Mouse (Mus musculus): ENCODE results near the gene Arhgap27. TPM values are rescaled to one million over a fixed set of nuclear protein-coding genes. Genes with fewer than 3 reads are reported as not detected.
A peak's percentile ranks its signal among the peaks of the same experiment; 100 is the strongest.

The Arhgap27 gene
- total and polyA plus RNA-seq, 3 experiments, result 11.8 to 30.9 (median 26.1) TPM

DNA sequence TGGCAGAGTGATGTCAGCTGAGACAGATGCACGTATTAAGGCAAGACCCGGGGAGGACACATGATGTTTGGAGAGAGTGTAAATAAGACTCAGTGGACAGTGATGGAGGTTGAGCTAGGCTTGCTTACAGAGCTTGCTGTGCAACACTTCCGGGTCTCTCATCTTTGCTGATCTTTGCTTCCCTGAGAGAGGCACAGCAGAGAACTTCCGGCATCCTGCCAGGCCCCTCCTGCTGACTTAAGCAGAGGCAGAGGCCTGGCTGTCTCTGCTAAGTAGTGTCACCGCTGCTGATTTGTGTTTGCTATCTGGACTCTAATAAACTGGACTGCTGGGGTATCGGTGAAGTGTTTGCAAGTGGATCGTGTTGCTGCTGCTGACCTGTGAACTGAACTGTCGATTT, 55.6 kb downstream of the Arhgap27 start:
- in situ Hi-C loops (cut with MboI; ENCODE audit: low pct_ligation_motif_present, low pct_unique_long_range_greater_than_20kb, low sequenced_read_pairs) (no loop called here), dilution Hi-C loops (cut with MboI; ENCODE audit: extremely low pct_ligation_motif_present, extremely low pct_unique_long_range_greater_than_20kb, low sequenced_read_pairs) (no loop called here)
- H3K4me2 ChIP-seq (ENCODE audit: insufficient read depth, low read depth, poor library complexity, severe bottlenecking), result no peak overlapping the region
- H3K4me3 ChIP-seq (replicated peaks in 1 of 3; ENCODE audit: low read depth in 2 of 3, low read length in 2 of 3, poor library complexity in 1 of 3), result no peak overlapping the region
- H3K9ac ChIP-seq (ENCODE audit: insufficient read depth, low read depth), result no peak overlapping the region
- DNase-seq (ENCODE audit: extremely low read depth), result no peak
- no peak overlapping the region for H3K27ac ChIP-seq (ENCODE audit: insufficient read depth, low read depth)
- TF ChIP-seq ELF1 (IDR thresholded peaks at IDR 0.05; ENCODE audit: low read depth, low read length) (peak; percentile 52), UBTF (IDR thresholded peaks at IDR 0.05; ENCODE audit: low read depth, low read length) (no peak)
- no peaks in the 10 kb centered on the region for H3K27me3 ChIP-seq (replicated peaks)
- H3K79me2 ChIP-seq (replicated peaks; ENCODE audit: control insufficient read depth, extremely low read depth, insufficient read depth, poor library complexity, severe bottlenecking), result no peaks in the 10 kb centered on the region
- no peaks in the 10 kb centered on the region for H3K9me3 ChIP-seq (replicated peaks; ENCODE audit: low read length)
- H3K4me1 ChIP-seq (ENCODE audit: control insufficient read depth in 1 of 2, insufficient read depth in 2 of 2), result peaks cover 16 to 50% of the 10 kb centered on the region in 2 experiments
- no peaks in the 10 kb centered on the region for H3K36me3 ChIP-seq (replicated peaks in 1 of 2; ENCODE audit: control insufficient read depth in 1 of 2, insufficient read depth in 1 of 2, low read length in 1 of 2)

GRCm38 (mm10) chr11:103304525-103304924, 59.0 kb downstream of the Arhgap27 start:
- H3K4me1 ChIP-seq (ENCODE audit: control insufficient read depth in 1 of 2, insufficient read depth in 2 of 2), result peaks cover 6 to 39% of the 10 kb centered on the region in 2 experiments; a peak in 3 of 4 replicates
- no peak overlapping the region for H3K4me3 ChIP-seq (replicated peaks in 1 of 3; ENCODE audit: low read depth in 2 of 3, low read length in 2 of 3, poor library complexity in 1 of 3)
- no peak overlapping the region for H3K27ac ChIP-seq (ENCODE audit: insufficient read depth, low read depth)
- no peaks in the 10 kb centered on the region for H3K27me3 ChIP-seq (replicated peaks)
- in situ Hi-C loops (cut with MboI; ENCODE audit: low pct_ligation_motif_present, low pct_unique_long_range_greater_than_20kb, low sequenced_read_pairs) (no loop called here), dilution Hi-C loops (cut with MboI; ENCODE audit: extremely low pct_ligation_motif_present, extremely low pct_unique_long_range_greater_than_20kb, low sequenced_read_pairs) (no loop called here)
- H3K9ac ChIP-seq (ENCODE audit: insufficient read depth, low read depth), result no peak overlapping the region
- H3K9me3 ChIP-seq (replicated peaks; ENCODE audit: low read length), result peaks cover 10% of the 10 kb centered on the region
- H3K79me2 ChIP-seq (replicated peaks; ENCODE audit: control insufficient read depth, extremely low read depth, insufficient read depth, poor library complexity, severe bottlenecking), result no peaks in the 10 kb centered on the region
- TF ChIP-seq MAX (IDR thresholded peaks at IDR 0.05; ENCODE audit: low read length) (peak; percentile 79), POLR2A (IDR thresholded peaks at IDR 0.05; ENCODE audit: low read depth, low read length) (no peak), KAT2A (IDR thresholded peaks at IDR 0.05; ENCODE audit: insufficient replicate concordance, low read length) (no peak), EP300 (IDR thresholded peaks at IDR 0.05; ENCODE audit: low read length) (peak; percentile 52), PAX5 (IDR thresholded peaks at IDR 0.05; ENCODE audit: low read length) (no peak), USF1 (IDR thresholded peaks at IDR 0.05; ENCODE audit: low read depth, low read length) (peak; percentile 87), MXI1 (IDR thresholded peaks at IDR 0.05; ENCODE audit: low read depth, low read length) (no peak), MAFK (IDR thresholded peaks at IDR 0.05; ENCODE audit: insufficient replicate concordance, low read length) (no peak), CHD1 (IDR thresholded peaks at IDR 0.05; ENCODE audit: low read depth, low read length) (no peak), MYC (IDR thresholded peaks at IDR 0.05; ENCODE audit: low read depth, low read length) (no peak), MEF2A (IDR thresholded peaks at IDR 0.05; ENCODE audit: borderline replicate concordance, low read depth, low read length) (no peak), GABPA (IDR thresholded peaks at IDR 0.05; ENCODE audit: insufficient replicate concordance, low read depth, low read length) (no peak), RCOR1 (conservative IDR thresholded peaks at IDR 0.05; ENCODE audit: low read depth, low read length) (no peak), BHLHE40 (IDR thresholded peaks at IDR 0.05; ENCODE audit: low read depth, low read length) (peak; percentile 79), IRF4 (IDR thresholded peaks at IDR 0.05; ENCODE audit: low read depth, low read length) (peak; percentile 56; the same call in 1 of the 2 replicates), CTCF (conservative IDR thresholded peaks at IDR 0.05 in 1 of 2, IDR thresholded peaks at IDR 0.05 in 1 of 2; ENCODE audit: low read depth in 2 of 2, low read length in 2 of 2) (no peak), CHD2 (IDR thresholded peaks at IDR 0.05; ENCODE audit: low read length) (no peak), TBP (conservative IDR thresholded peaks at IDR 0.05; ENCODE audit: low read depth, low read length) (no peak), USF2 (conservative IDR thresholded peaks at IDR 0.05; ENCODE audit: low read depth, low read length) (peak; percentile 89), NRF1 (IDR thresholded peaks at IDR 0.05; ENCODE audit: low read depth, low read length) (no peak), NELFE (IDR thresholded peaks at IDR 0.05; ENCODE audit: low read depth, low read length) (no peak)
- H3K36me3 ChIP-seq (replicated peaks in 1 of 2; ENCODE audit: control insufficient read depth in 1 of 2, insufficient read depth in 1 of 2, low read length in 1 of 2), result no peaks in the 10 kb centered on the region
- peak; percentile 59 for DNase-seq (ENCODE audit: extremely low read depth)
- no peak overlapping the region for H3K4me2 ChIP-seq (ENCODE audit: insufficient read depth, low read depth, poor library complexity, severe bottlenecking)
